ENCODE assay signal across 9 mouse cellular contexts in genomic region chr12:105063201-105064134, GRCm38 (mm10). TPM values are rescaled to one million over a fixed set of nuclear protein-coding genes. Genes with fewer than 3 reads are reported as not detected.
DNase-seq lines count a peak whose midpoint lies in the region; ATAC-seq and TF ChIP-seq lines count a peak whose summit lies in the region.
"Had no signal": no experiment of that assay in that cellular context is flagged by ENCODE, and none has a peak within 500 bp of the region (broad histone marks: within the 10 kb centered on the region; RNA-seq: fewer than 3 reads in every experiment).

No protein-coding gene starts in this region.

- H3K4me3 ChIP-seq in layer of hippocampus, adult 2 months = no peak overlapping the region
- H3K4me3 ChIP-seq in hindbrain, embryonic 14.5 days (replicated peaks; ENCODE audit: low read length) = no peak overlapping the region
- no peak overlapping the region for H3K4me3 ChIP-seq in midbrain, embryonic 14.5 days (replicated peaks; ENCODE audit: low read depth, low read length)
- H3K4me3 ChIP-seq: heart, embryonic 13.5 days had no signal

- peak; percentile 71 for ATAC-seq in hindbrain, embryonic 14.5 days (ENCODE audit: low FRiP score)
- ATAC-seq in midbrain, embryonic 14.5 days (ENCODE audit: low FRiP score, low TSS enrichment) = peak; percentile 37

- H3K9ac ChIP-seq in hindbrain, embryonic 14.5 days = peak overlapping the region; percentile 16; the same call in 1 of the 2 replicates
- H3K9ac ChIP-seq in midbrain, embryonic 14.5 days (replicated peaks; ENCODE audit: low read length) = no peak overlapping the region
- H3K9ac ChIP-seq: heart, embryonic 13.5 days had no signal

- no peak overlapping the region for H3K27ac ChIP-seq in layer of hippocampus, adult 2 months
- peak overlapping the region; percentile 80 for H3K27ac ChIP-seq in hindbrain, embryonic 14.5 days
- H3K27ac ChIP-seq in midbrain, embryonic 14.5 days (replicated peaks; ENCODE audit: low read depth, low read length) = peak overlapping the region; percentile 68
- H3K27ac ChIP-seq: heart, embryonic 13.5 days had no signal

- 42% methylated on average over 28 of the region's 28 CpGs for WGBS in hindbrain, embryonic 14.5 days
- WGBS in midbrain, embryonic 14.5 days = 42% methylated on average over 28 of the region's 28 CpGs

- H3K4me2 ChIP-seq in hindbrain, embryonic 14.5 days (replicated peaks) = peak overlapping the region; percentile 18; the same call in 1 of the 2 replicates
- H3K4me2 ChIP-seq in midbrain, embryonic 14.5 days (ENCODE audit: low read length) = peak overlapping the region; percentile 12; the same call in 1 of the 2 replicates
- H3K4me2 ChIP-seq: heart, embryonic 13.5 days had no signal

- no peaks in the 10 kb centered on the region for H3K9me3 ChIP-seq in hindbrain, embryonic 14.5 days (ENCODE audit: control insufficient read depth, low read length)
- no peaks in the 10 kb centered on the region for H3K9me3 ChIP-seq in midbrain, embryonic 14.5 days (ENCODE audit: control insufficient read depth, low read length)
- H3K9me3 ChIP-seq: heart, embryonic 13.5 days had no signal

- H3K36me3 ChIP-seq in hindbrain, embryonic 14.5 days (replicated peaks; ENCODE audit: control insufficient read depth, insufficient read depth) = no peaks in the 10 kb centered on the region
- H3K36me3 ChIP-seq in midbrain, embryonic 14.5 days (ENCODE audit: control insufficient read depth, insufficient read depth, low read length) = no peaks in the 10 kb centered on the region
- H3K36me3 ChIP-seq: heart, embryonic 13.5 days had no signal

- peaks cover 13% of the 10 kb centered on the region; the same call in 1 of the 2 replicates for H3K4me1 ChIP-seq in hindbrain, embryonic 14.5 days (replicated peaks; ENCODE audit: control insufficient read depth, insufficient read depth, low read length)
- peaks cover 7% of the 10 kb centered on the region; the same call in 1 of the 2 replicates for H3K4me1 ChIP-seq in midbrain, embryonic 14.5 days (ENCODE audit: control insufficient read depth, insufficient read depth, low read length)
- H3K4me1 ChIP-seq: heart, embryonic 13.5 days had no signal

- no peak for DNase-seq in layer of hippocampus, adult 2 months (ENCODE audit: low spot score in 2 of 2)
- no peak for DNase-seq in layer of hippocampus, adult 8-10 months (ENCODE audit: low spot score in 2 of 2)
- peak; percentile 35 for DNase-seq in NIH3T3 (ENCODE audit: low read depth)
- DNase-seq in hindbrain, embryonic 14.5 days (ENCODE audit: low spot score) = peak; percentile 69
- DNase-seq in midbrain, embryonic 14.5 days = peak; percentile 78
- no peak for DNase-seq in frontal cortex, postnatal 25 days (ENCODE audit: low spot score in 2 of 2)
- DNase-seq in cerebellum, adult 18-20 months = no peak
- DNase-seq in cerebellum, adult 11-12 months = no peak

- TF ChIP-seq CTCF in layer of hippocampus, adult 2 months (conservative IDR thresholded peaks at IDR 0.05) = peak; percentile 50

- no peaks in the 10 kb centered on the region for H3K27me3 ChIP-seq in hindbrain, embryonic 14.5 days (ENCODE audit: control insufficient read depth, insufficient read depth, low read length)
- H3K27me3 ChIP-seq in midbrain, embryonic 14.5 days (ENCODE audit: control insufficient read depth, insufficient read depth, low read length) = no peaks in the 10 kb centered on the region

RNA-seq across cellular contexts. Expression of gene Glrx5, which starts 31.0 kb away (rescaled TPM):
- total RNA-seq in layer of hippocampus, adult 2 months (2021) = 10 to 100 TPM; 43.9 to 47.0 TPM
- total RNA-seq in layer of hippocampus, adult 8-10 months (2022) = 10 to 100 TPM; 41.0 to 46.7 (median 42.8) TPM
- polyA plus RNA-seq in hindbrain, embryonic 14.5 days (2014; fragmentation: Nextera tagmentation; extraction: Ambion mirVana) = 183 and 189 TPM in 2 replicates
- 171 and 175 TPM in 2 replicates for polyA plus RNA-seq in midbrain, embryonic 14.5 days (2014; fragmentation: Nextera tagmentation; extraction: Ambion mirVana)

RNA-seq across cellular contexts. Expression of gene Syne3, which starts 53.9 kb away (rescaled TPM):
- total RNA-seq in layer of hippocampus, adult 2 months (2021) = 1 to 10 TPM; 1.7 to 1.8 TPM
- total RNA-seq in layer of hippocampus, adult 8-10 months (2022) = 1 to 10 TPM; 1.6 to 3.6 (median 2.1) TPM
- 0.35 TPM in 2 replicates for polyA plus RNA-seq in hindbrain, embryonic 14.5 days (2014; fragmentation: Nextera tagmentation; extraction: Ambion mirVana)
- polyA plus RNA-seq in midbrain, embryonic 14.5 days (2014; fragmentation: Nextera tagmentation; extraction: Ambion mirVana) = 0.04 TPM in 1 of 2 replicates, not detected in the other

Comparison
In these comparisons a context has a peak if more than half of its experiments do, and no peak if none do; other contexts are left out.
1. DNase-seq: peak in NIH3T3 (single experiment), hindbrain, embryonic 14.5 days (single experiment) and midbrain, embryonic 14.5 days (single experiment); none in layer of hippocampus, adult 2 months (0 of 2), layer of hippocampus, adult 8-10 months (0 of 2), frontal cortex, postnatal 25 days (0 of 2), cerebellum, adult 18-20 months (0 of 2) and cerebellum, adult 11-12 months (single experiment).